Mouse (Mus musculus): ENCODE measurements at regions not wholly inside any gene's neighbourhood (a gene's known extent, or its start where the extent isn't known, plus 50 kb on each side); places are given as distances from the start of the nearest gene placed in this dataset.

- no peak for DNase-seq
Measured at GRCm38 (mm10) chr3:129450671-129451070, 81.5 kb upstream of the Elovl6 start.

GRCm38 (mm10) chr3:129470088-129470487 is 62.1 kb upstream of the Elovl6 start:
- no peak for DNase-seq

GRCm38 (mm10) chr3:129471332-129471731 is 60.8 kb upstream of the Elovl6 start:
- DNase-seq = no peak

- no peak for DNase-seq
Measured at GRCm38 (mm10) chr3:129472008-129472407, 60.1 kb upstream of the Elovl6 start.

- DNase-seq = no peak
Measured at GRCm38 (mm10) chr3:129474451-129474850, 57.7 kb upstream of the Elovl6 start.

GRCm38 (mm10) chr3:129476250-129476649 is 55.9 kb upstream of the Elovl6 start:
- no peak for DNase-seq

- no peak for DNase-seq
Measured at GRCm38 (mm10) chr3:129478093-129478492, 54.1 kb upstream of the Elovl6 start.

GRCm38 (mm10) chr3:129481293-129481692 is 50.9 kb upstream of the Elovl6 start:
- no peak for DNase-seq

All from cerebellum, postnatal 14 days (tissue).